Mouse (Mus musculus) liver, adult (tissue): Measurements from ENCODE around the gene Dut.

Source experiments
- GATA4 ChIP-seq: IDR thresholded peaks from 2 replicates; pipeline ENCODE4 v1.6.1; 2014; ENCODE audit warnings: mild to moderate bottlenecking, low read length; ENCODE audit not compliant: insufficient replicate concordance

The Dut gene

DNA sequence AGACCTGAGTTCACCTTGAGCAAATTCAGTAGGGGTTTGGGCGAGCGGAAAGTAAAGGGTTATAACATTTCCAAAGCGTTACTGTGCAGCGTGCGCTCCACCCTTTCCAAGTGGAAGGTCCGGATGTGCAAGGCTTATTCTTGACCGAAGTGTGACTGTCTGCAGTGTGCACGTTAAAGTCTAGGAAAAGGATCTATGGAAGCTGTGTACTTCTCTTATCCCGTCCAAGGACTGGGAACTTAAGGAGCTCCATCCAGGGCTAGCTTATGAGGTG is 909 bp downstream of the Dut start:
- TF ChIP-seq GATA4 = no peak

- TF ChIP-seq GATA4 = no peak
Observed at GRCm38 (mm10) chr2:125248256-125248655, 1.3 kb downstream of the Dut start.

DNA sequence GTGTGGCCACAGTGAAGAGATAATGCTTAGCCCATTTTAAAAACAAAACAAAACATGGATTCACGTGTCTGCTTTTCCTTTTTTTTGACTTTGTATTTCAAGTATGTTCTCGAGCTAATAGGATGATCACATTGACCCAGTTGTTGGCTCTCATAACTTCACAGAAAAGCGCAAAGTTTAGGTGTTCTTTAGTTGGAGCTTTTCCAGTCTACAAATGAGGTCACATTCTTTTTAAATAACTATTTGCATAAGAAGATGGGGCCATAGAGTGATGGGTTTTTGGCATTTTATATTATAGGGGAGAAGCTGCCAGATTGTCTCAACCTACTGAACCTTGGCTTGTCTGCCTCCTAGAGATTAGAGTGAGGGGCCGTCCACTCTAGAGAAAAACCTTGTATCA is 2.3 kb downstream of the Dut start:
- no peak for TF ChIP-seq GATA4

DNA sequence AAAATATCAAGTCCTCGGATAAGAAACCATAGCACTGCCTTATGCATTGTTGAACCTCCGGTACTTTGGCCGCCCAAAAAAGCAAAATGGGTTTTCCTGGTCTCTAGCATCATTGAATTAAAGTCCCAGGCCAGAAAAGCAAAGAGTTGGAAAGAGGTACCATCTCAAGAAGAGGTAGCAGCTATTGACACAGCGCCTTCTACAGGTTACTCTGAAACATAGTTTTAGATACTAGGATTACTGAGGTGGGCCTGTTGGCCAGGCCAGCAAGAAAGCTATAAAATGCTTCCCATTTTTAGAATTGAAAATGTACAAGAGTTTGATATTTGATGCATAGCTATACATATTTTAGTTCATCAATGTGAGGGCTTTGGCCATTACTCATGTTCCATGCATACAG is 2.9 kb downstream of the Dut start:
- TF ChIP-seq GATA4 = no peak

GRCm38 (mm10) chr2:125251781-125252180 is 4.8 kb downstream of the Dut start:
- no peak for TF ChIP-seq GATA4

- TF ChIP-seq GATA4 = no peak
Observed at GRCm38 (mm10) chr2:125252275-125252674, 5.3 kb downstream of the Dut start.

DNA sequence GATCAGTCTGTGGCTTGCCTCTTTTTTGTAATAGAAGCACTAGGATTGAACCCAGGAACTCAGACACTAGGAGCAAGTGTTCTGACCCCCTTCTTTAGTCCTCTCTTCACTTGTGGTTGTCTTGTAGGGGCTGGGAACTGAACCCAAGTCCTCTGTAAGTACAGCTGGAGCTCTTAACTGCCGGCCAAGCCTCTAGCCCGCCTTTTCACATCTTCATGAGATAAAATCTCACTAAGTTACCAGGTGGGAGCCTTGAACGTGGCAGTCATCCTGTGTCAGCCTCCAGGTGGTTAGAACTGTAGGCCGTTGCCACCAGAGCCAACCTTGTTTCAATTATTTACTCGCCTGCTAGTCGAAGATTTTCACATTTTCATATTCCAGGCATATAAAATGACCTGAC is 6.7 kb downstream of the Dut start:
- no peak for TF ChIP-seq GATA4

DNA sequence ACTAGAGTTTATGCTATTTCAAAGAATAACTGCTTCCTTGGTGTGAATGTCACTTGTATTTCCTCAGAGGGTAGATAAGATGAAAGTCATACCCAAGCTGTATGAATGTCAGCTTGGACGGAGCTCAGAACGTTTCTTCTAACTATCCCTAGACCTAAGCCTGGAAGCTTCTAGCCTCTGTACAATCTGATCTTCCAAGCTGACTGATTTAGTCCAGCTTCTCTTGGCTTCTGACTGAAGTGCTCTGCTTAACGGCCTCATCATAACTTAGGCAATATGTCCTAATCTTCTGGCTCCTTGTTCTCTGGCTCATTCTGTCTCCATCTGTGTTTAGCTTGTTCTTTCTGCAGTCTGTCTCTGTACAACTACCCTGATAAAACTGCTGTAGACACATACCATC is 7.6 kb downstream of the Dut start:
- no peak for TF ChIP-seq GATA4

DNA sequence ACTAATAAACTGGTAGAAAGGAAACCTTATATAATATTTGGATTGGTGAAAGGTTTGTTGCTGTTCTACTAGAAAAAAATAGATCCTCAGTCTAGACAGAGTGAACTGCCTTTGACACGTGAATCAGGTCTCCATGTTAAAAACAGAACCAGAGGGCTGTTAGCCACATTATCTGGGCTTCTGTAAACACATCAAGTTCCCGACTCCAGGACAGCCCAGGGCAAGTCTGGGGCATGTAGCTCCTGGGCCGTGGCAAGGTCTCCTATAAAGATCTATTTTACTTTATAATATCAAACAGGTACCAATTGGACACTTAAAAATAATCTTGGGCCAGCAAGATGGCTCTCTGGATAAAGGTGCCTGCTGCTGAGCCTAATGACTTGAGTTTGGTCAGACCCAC is 8.9 kb downstream of the Dut start:
- TF ChIP-seq GATA4 = no peak

DNA sequence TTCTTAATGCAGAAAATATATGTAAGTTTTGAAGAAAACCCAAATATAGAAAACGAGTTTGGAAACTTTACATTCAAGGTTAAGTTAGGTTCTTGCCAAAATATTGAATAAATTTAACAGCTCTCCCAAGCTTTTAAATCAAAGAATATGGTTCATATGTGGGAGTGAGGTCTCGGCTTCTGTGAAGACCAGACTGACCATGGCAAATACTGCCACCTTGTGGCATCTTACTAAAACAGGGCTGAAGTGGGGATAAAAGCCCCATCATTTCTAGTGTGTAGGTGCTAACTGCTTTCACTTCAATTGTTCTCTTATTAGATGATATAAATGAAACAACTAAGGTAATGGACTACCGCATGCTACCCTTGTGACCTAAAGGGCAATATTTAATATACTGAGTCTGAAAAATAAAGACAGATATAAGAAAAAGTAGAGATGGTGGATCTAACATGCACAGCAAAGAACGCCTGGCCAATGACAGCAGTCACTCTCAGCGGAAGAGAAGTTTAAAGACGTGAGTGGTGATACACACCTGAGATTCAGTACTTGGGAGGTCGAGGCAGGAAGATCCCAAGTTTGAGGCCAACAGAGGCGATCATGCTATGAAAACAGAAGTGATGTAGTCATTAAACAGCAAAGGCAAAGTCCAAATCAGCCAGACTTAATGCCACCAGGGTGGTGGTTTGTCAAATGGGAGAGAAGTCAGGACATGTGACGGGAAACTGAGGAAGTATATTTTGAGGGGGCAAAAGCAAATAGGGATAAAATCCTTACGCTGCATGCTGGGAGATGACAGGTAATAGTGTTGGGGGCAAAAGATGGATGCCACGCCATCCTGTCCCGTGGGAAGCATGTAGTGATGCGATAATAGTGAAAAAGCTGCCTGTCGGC is 12.5 kb downstream of the Dut start:
- TF ChIP-seq GATA4 = no peak

DNA sequence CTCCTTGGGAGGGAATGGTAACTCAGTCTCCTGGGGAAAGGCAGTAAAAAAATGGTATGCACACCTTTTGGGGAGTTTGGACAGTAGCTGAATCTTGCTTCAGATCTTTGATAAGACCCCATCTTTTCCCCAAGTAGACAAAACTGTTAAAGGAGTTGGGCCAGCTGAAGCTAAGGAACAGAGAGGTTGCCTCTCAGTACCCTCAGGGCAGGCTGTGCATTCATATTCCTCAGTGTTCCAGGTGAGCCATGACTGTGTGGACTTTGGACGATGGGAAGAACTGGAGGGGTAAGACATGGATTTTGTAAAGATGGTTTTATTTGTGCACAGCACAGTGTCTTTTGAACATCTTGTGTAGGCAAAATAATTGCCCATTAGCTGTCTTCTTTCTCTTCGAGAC is 13.3 kb downstream of the Dut start:
- no peak for TF ChIP-seq GATA4

DNA sequence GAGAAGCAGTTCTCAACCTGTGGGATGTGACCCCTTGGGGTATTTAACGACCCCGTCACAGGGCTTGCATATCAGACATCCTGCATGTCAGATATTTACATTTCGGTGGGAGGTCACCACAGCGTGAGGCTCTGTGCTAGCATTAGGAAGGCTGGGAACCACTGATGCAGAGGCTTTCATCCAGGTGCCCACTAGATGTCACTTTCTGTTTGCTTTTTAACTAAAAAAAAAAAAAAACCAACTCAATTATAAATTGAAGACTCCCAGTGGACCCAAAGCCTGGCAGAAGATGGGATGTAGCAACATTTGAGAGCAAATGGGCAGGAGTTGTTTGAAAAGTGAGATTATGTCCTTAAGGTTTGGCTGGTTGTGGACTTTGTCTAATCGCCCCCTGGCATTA is 16.1 kb downstream of the Dut start:
- no peak for TF ChIP-seq GATA4

DNA sequence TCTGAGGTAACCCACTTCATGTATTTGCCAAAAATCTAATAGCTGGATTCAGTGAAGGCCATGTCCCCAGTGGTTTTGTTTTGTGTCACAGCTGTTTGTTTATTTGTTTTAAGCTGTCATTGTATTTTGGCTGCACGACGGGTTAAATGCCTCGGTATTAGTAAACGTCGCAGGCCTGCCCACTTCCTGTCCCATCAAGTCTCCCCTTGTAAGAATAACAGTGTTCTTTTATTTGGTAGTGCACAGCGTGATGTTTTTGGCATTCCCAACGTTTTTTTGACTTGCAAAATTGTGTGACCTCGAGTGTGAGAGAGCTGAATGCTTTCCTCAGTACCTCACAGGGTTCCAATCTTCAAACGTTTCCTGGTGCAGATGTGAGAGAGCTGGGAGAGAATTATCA is 16.8 kb downstream of the Dut start:
- no peak for TF ChIP-seq GATA4

GRCm38 (mm10) chr2:125268876-125269275 is 21.9 kb downstream of the Dut start:
- no peak for TF ChIP-seq GATA4

- TF ChIP-seq GATA4 = no peak
Observed at GRCm38 (mm10) chr2:125275617-125276016, 28.6 kb downstream of the Dut start.

- no peak for TF ChIP-seq GATA4
Observed at GRCm38 (mm10) chr2:125276692-125277091, 29.7 kb downstream of the Dut start.

GRCm38 (mm10) chr2:125278474-125278873 is 31.5 kb downstream of the Dut start:
- no peak for TF ChIP-seq GATA4
